Mouse (Mus musculus) gastrocnemius, postnatal 36 days (tissue): ENCODE data around the gene Slc5a10. TPM values are rescaled to one million over a fixed set of nuclear protein-coding genes. Genes with fewer than 3 reads are reported as not detected.
"Not testable (repeated sequence)": the region's sequence is repeated elsewhere in the genome, so short reads cannot be mapped to it uniquely, and the experiment has no call there.

Source experiments
- DNase-seq, 2 experiments: peaks; one replicate each; pipeline ENCODE4 v3.0.0; 2022
- intact Hi-C: fragments of 180-260 bp; cut with DNase I; formaldehyde crosslinking; loops from one replicate; pipeline ENCODE4 v1.15.1; 2025
- total RNA-seq, 2 experiments: library from RNA; stranded (reverse); gene quantifications; 2 replicates each; pipeline ENCODE4 v1.2.3; 2021

The Slc5a10 gene
- total RNA-seq, 2 experiments from 2014 or later: not detected

- intact Hi-C loops: loop anchor here (5.0 kb wide), 1 partner anchor 1769 kb away; no protein-coding TSS in a partner anchor
Observed at GRCm38 (mm10) chr11:61636309-61636708, 84.3 kb downstream of the Slc5a10 start.

GRCm38 (mm10) chr11:61629621-61630020 lies 91.0 kb downstream of the Slc5a10 start:
- intact Hi-C loops: no loop called here
- DNase-seq: no peak

More at GRCm38 (mm10) chr11:61636309-61636708, 84.3 kb downstream of the Slc5a10 start:
- not testable (repeated sequence) for DNase-seq

GRCm38 (mm10) chr11:61626509-61626908 lies 94.1 kb downstream of the Slc5a10 start:
- intact Hi-C loops: no loop called here
- no peak for DNase-seq

GRCm38 (mm10) chr11:61625136-61625535 lies 95.5 kb downstream of the Slc5a10 start:
- intact Hi-C loops: no loop called here

More at GRCm38 (mm10) chr11:61625136-61625535, 95.5 kb downstream of the Slc5a10 start:
- DNase-seq: no peak

Other genes with a start within 250 kb of the Slc5a10 start
- 10 to 100 TPM; 26.7 to 34.9 TPM for gene Mfap4, start 235.4 kb downstream of the Slc5a10 start, total RNA-seq
- gene Mapk7, start 226.4 kb downstream of the Slc5a10 start, total RNA-seq: 1 to 10 TPM; 2.6 to 3.8 TPM
- gene B9d1, start 215.7 kb downstream of the Slc5a10 start, total RNA-seq: 1 to 10 TPM; 3.9 to 5.2 TPM
- 10 to 100 TPM; 13.9 to 20.4 TPM for gene Epn2, start 141.1 kb downstream of the Slc5a10 start, total RNA-seq
- 1 to 10 TPM; 4.4 to 5.5 TPM for gene Grap, start 67.6 kb downstream of the Slc5a10 start, total RNA-seq
- gene Fam83g, start 36.7 kb downstream of the Slc5a10 start, total RNA-seq: under 1 TPM; 0.12 to 0.18 TPM
- 1 to 10 TPM; 3.0 to 4.6 TPM for gene Prpsap2, start 41.3 kb upstream of the Slc5a10 start, total RNA-seq
- 10 to 100 TPM; 71.9 to 73.6 TPM for gene Ulk2, start 134.2 kb upstream of the Slc5a10 start, total RNA-seq
- 1 to 10 TPM; 8.1 to 9.0 TPM for gene Akap10, start 209.4 kb upstream of the Slc5a10 start, total RNA-seq
- gene Specc1, start 235.9 kb upstream of the Slc5a10 start, total RNA-seq: 1 to 10 TPM; 1.9 to 2.3 TPM